Mouse (Mus musculus) ES-Bruce4 (cell line): ENCODE results near the gene Ppm1b. TPM values are rescaled to one million over a fixed set of nuclear protein-coding genes. Genes with fewer than 3 reads are reported as not detected.

Experiments used
- H3K27ac ChIP-seq: 2 replicates; pipeline ENCODE4 v1.5.1; 2012; ENCODE audit warnings: low read length, inconsistent platforms; ENCODE audit not compliant: insufficient read depth
- H3K27me3 ChIP-seq: 2 replicates; pipeline ENCODE4 v1.6.1; 2012; ENCODE audit warnings: mild to moderate bottlenecking, low read length, inconsistent platforms; ENCODE audit not compliant: control insufficient read depth, poor library complexity, insufficient read depth, severe bottlenecking
- H3K36me3 ChIP-seq: 2 replicates; pipeline ENCODE4 v1.6.1; 2012; ENCODE audit warnings: inconsistent platforms, mild to moderate bottlenecking, low read length, moderate library complexity; ENCODE audit not compliant: control insufficient read depth, poor library complexity, insufficient read depth, severe bottlenecking
- H3K4me1 ChIP-seq: one replicate; pipeline ENCODE4 v1.8.1; 2011; ENCODE audit warnings: low read length; ENCODE audit not compliant: control insufficient read depth, insufficient read depth
- H3K4me3 ChIP-seq: 2 replicates; pipeline ENCODE4 v1.5.1; 2011; ENCODE audit warnings: low read depth, mild to moderate bottlenecking, low read length
- H3K9ac ChIP-seq: 2 replicates; pipeline ENCODE4 v1.6.1; 2012; ENCODE audit warnings: low read depth, mild to moderate bottlenecking, inconsistent platforms; ENCODE audit not compliant: poor library complexity, severe bottlenecking
- H3K9me3 ChIP-seq: replicated peaks from 2 replicates; pipeline ENCODE4 v1.6.1; 2012; ENCODE audit warnings: mild to moderate bottlenecking, low read length, inconsistent platforms; ENCODE audit not compliant: control insufficient read depth, poor library complexity, insufficient read depth, severe bottlenecking
- CTCF ChIP-seq: IDR thresholded peaks from one replicate; pipeline ENCODE4 v1.8.1; 2011; ENCODE audit warnings: low read depth, low read length
- EP300 ChIP-seq: IDR thresholded peaks from 2 replicates; pipeline ENCODE4 v1.6.1; 2011; ENCODE audit warnings: low read depth, low read length; ENCODE audit not compliant: insufficient read depth
- POLR2A ChIP-seq: IDR thresholded peaks from one replicate; pipeline ENCODE4 v1.8.1; 2011; ENCODE audit warnings: low read length; ENCODE audit not compliant: insufficient read depth
- polyA plus RNA-seq: library from polyadenylated mRNA; stranded (reverse); fragments of >200 nt; gene quantifications from 2 replicates; pipeline ENCODE4 v1.2.4, GENCODE M21; 2011; ENCODE audit warnings: low read depth; ENCODE audit not compliant: missing spikeins, insufficient read depth, insufficient read length

Gene Ppm1b
- polyA plus RNA-seq, 1 experiment: 150 TPM

- no peak overlapping the region for H3K4me3 ChIP-seq
- H3K27me3 ChIP-seq: no peaks in the 10 kb centered on the region
- no peak overlapping the region for H3K27ac ChIP-seq
- H3K4me1 ChIP-seq: no peaks in the 10 kb centered on the region
- H3K36me3 ChIP-seq: no peaks in the 10 kb centered on the region
- no peaks in the 10 kb centered on the region for H3K9me3 ChIP-seq
- H3K9ac ChIP-seq: no peak overlapping the region
- TF ChIP-seq EP300 (no peak), POLR2A (no peak), CTCF (no peak)
Measured at GRCm38 (mm10) chr17:85020343-85020742, 63.8 kb downstream of the Ppm1b start.

GRCm38 (mm10) chr17:85023247-85024167 is 67.0 kb downstream of the Ppm1b start:
- no peaks in the 10 kb centered on the region for H3K27me3 ChIP-seq
- TF ChIP-seq EP300 (no peak), CTCF (peak; percentile 11), POLR2A (no peak)
- no peaks in the 10 kb centered on the region for H3K4me1 ChIP-seq
- no peaks in the 10 kb centered on the region for H3K36me3 ChIP-seq
- no peaks in the 10 kb centered on the region for H3K9me3 ChIP-seq
- H3K9ac ChIP-seq: no peak overlapping the region
- no peak overlapping the region for H3K27ac ChIP-seq
- H3K4me3 ChIP-seq: no peak overlapping the region

- no peaks in the 10 kb centered on the region for H3K27me3 ChIP-seq
- H3K36me3 ChIP-seq: no peaks in the 10 kb centered on the region
- no peak overlapping the region for H3K27ac ChIP-seq
- no peaks in the 10 kb centered on the region for H3K4me1 ChIP-seq
- no peak overlapping the region for H3K9ac ChIP-seq
- TF ChIP-seq EP300 (no peak), POLR2A (no peak), CTCF (no peak)
- no peak overlapping the region for H3K4me3 ChIP-seq
- no peaks in the 10 kb centered on the region for H3K9me3 ChIP-seq
Measured at GRCm38 (mm10) chr17:85024237-85024636, 67.7 kb downstream of the Ppm1b start.

GRCm38 (mm10) chr17:85025151-85025550 is 68.6 kb downstream of the Ppm1b start:
- TF ChIP-seq CTCF (no peak), EP300 (no peak), POLR2A (no peak)
- Histone ChIP-seq H3K27ac (no peak overlapping the region), H3K9ac (no peak overlapping the region), H3K36me3 (no peaks in the 10 kb centered on the region), H3K27me3 (no peaks in the 10 kb centered on the region), H3K9me3 (no peaks in the 10 kb centered on the region), H3K4me1 (no peaks in the 10 kb centered on the region), H3K4me3 (no peak overlapping the region)

GRCm38 (mm10) chr17:85026436-85026835 is 69.9 kb downstream of the Ppm1b start:
- TF ChIP-seq EP300 (no peak), POLR2A (no peak), CTCF (no peak)
- Histone ChIP-seq H3K9ac (no peak overlapping the region), H3K27ac (no peak overlapping the region), H3K27me3 (no peaks in the 10 kb centered on the region), H3K9me3 (no peaks in the 10 kb centered on the region), H3K4me3 (no peak overlapping the region), H3K36me3 (no peaks in the 10 kb centered on the region), H3K4me1 (no peaks in the 10 kb centered on the region)

- TF ChIP-seq CTCF (no peak), EP300 (no peak), POLR2A (no peak)
- H3K4me3 ChIP-seq: no peak overlapping the region
- H3K27me3 ChIP-seq: no peaks in the 10 kb centered on the region
- no peak overlapping the region for H3K27ac ChIP-seq
- no peak overlapping the region for H3K9ac ChIP-seq
- H3K9me3 ChIP-seq: no peaks in the 10 kb centered on the region
- H3K36me3 ChIP-seq: no peaks in the 10 kb centered on the region
- no peaks in the 10 kb centered on the region for H3K4me1 ChIP-seq
Measured at GRCm38 (mm10) chr17:85027247-85027646, 70.7 kb downstream of the Ppm1b start.
